Mouse (Mus musculus): ENCODE measurements around the gene Ctc1.
"Not testable (repeated sequence)": the region's sequence is repeated elsewhere in the genome, so short reads cannot be mapped to it uniquely, and the experiment has no call there.

- not testable (repeated sequence) for TF ChIP-seq POLR2A (IDR thresholded peaks at IDR 0.05; ENCODE audit: insufficient read depth, low read depth, low read length); CTCF (IDR thresholded peaks at IDR 0.05); EP300 (IDR thresholded peaks at IDR 0.05; ENCODE audit: insufficient read depth, low read depth, low read length)
Observed at GRCm38 (mm10) chr11:69006575-69006974, 9.1 kb upstream of the Ctc1 start.
